Mouse (Mus musculus) liver, adult 2 months (tissue): ENCODE measurements around the gene Gm9573. TPM values are rescaled to one million over a fixed set of nuclear protein-coding genes. Genes with fewer than 3 reads are reported as not detected.

Source experiments
- DNase-seq: peaks from one replicate; pipeline ENCODE4 v3.0.0-alpha.2; 2011; ENCODE audit warnings: low read depth, low spot score; ENCODE audit errors: extremely low read depth
- H3K27ac ChIP-seq: fragments of 200-500 bp; replicated peaks from 2 replicates; pipeline ENCODE4 v1.5.1; 2012; ENCODE audit warnings: low read depth, mild to moderate bottlenecking, control low read depth, inconsistent platforms, low read length; ENCODE audit not compliant: insufficient read depth
- H3K27me3 ChIP-seq: fragments of 200-500 bp; 2 replicates; pipeline ENCODE4 v1.6.1; 2012; ENCODE audit warnings: mild to moderate bottlenecking, moderate library complexity, low read length, inconsistent platforms; ENCODE audit not compliant: control insufficient read depth, insufficient read depth
- H3K36me3 ChIP-seq: fragments of 200-500 bp; 2 replicates; pipeline ENCODE4 v1.6.1; 2012; ENCODE audit warnings: low read length, inconsistent platforms; ENCODE audit not compliant: control insufficient read depth, insufficient read depth
- H3K4me1 ChIP-seq: fragments of 200-500 bp; 2 replicates; pipeline ENCODE4 v1.6.1; 2011; ENCODE audit warnings: low read length; ENCODE audit not compliant: control insufficient read depth, insufficient read depth
- H3K4me3 ChIP-seq: fragments of 200-500 bp; 2 replicates; pipeline ENCODE4 v1.5.1; 2011; ENCODE audit warnings: low read depth, mild to moderate bottlenecking, control low read depth, low read length, moderate library complexity; ENCODE audit not compliant: insufficient read depth
- H3K79me2 ChIP-seq: fragments of 200-500 bp; 2 replicates; pipeline ENCODE4 v1.6.1; 2012; ENCODE audit warnings: inconsistent platforms, mild to moderate bottlenecking, low read length, moderate library complexity; ENCODE audit not compliant: control insufficient read depth, insufficient read depth
- H3K9ac ChIP-seq: fragments of 200-500 bp; 2 replicates; pipeline ENCODE4 v1.6.1; 2012; ENCODE audit warnings: low read depth, mild to moderate bottlenecking, control low read depth, inconsistent platforms, low read length
- CTCF ChIP-seq: fragments of 200-500 bp; IDR thresholded peaks from 2 replicates; pipeline ENCODE4 v1.5.1; 2011; ENCODE audit warnings: low read depth, low read length, control low read depth
- POLR2A ChIP-seq: fragments of 200-500 bp; IDR thresholded peaks from 2 replicates; pipeline ENCODE4 v1.6.1; 2011; ENCODE audit warnings: low read length, control low read depth; ENCODE audit not compliant: insufficient read depth; ENCODE audit errors: extremely low read depth
- WGBS: fragments of 180-500 bp; shearing (Covaris S2); methylation state at CpG from one replicate; pipeline ENCODE4 v1.1.7; 2018; 5-methylcytosine and 5-hydroxymethylcytosine counted together
- polyA plus RNA-seq: library from polyadenylated mRNA; depleted of rRNA; stranded (reverse); fragments of >200 nt; gene quantifications from 2 replicates; pipeline ENCODE4 v1.2.3, GENCODE M21; 2012
- total RNA-seq: library from RNA; depleted of rRNA; stranded (reverse); fragments of >200 nt; gene quantifications from 2 replicates; pipeline ENCODE4 v1.2.3, GENCODE M21; 2014

Gm9573 gene
- total and polyA plus RNA-seq, 2 experiments, result not detected

DNA sequence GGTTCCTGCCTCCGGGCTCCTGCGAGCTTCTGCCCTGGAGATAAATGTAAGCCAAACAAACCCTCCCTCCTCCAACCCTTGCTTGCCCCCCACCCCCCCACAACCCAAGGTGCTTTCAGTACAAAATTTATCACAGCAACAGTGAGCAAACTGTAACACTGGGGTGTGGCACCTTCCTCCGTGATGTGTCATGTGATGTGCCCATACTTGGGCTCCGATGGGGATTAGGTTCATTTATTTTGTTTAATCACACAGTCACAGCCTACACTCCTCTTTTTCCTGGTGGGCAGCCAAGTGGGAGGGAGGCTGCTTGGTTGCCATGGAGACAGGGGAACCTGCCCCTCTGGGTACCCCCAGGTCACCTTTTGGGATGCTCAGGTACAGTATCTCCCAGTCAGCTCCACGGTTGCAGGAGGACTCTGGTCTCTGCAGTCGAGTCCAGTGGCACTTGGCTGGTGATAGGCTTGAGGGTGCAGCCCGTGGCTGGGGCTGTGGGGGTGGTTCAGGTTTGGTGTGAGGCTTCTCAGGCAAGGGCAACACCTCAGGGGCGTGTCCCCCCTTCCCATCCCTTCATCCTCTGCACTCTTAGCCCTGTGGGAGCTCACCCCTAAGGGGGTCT lies 24.6 kb downstream of the Gm9573 start:
- Histone ChIP-seq H3K4me1 (no peaks in the 10 kb centered on the region), H3K4me3 (no peak overlapping the region), H3K36me3 (no peaks in the 10 kb centered on the region), H3K27ac (no peak overlapping the region), H3K27me3 (no peaks in the 10 kb centered on the region), H3K9ac (no peak overlapping the region), H3K79me2 (no peaks in the 10 kb centered on the region)
- DNase-seq, result no peak
- WGBS, result 35% methylated on average over 8 of the region's 8 CpGs
- TF ChIP-seq POLR2A (no peak), CTCF (no peak)

DNA sequence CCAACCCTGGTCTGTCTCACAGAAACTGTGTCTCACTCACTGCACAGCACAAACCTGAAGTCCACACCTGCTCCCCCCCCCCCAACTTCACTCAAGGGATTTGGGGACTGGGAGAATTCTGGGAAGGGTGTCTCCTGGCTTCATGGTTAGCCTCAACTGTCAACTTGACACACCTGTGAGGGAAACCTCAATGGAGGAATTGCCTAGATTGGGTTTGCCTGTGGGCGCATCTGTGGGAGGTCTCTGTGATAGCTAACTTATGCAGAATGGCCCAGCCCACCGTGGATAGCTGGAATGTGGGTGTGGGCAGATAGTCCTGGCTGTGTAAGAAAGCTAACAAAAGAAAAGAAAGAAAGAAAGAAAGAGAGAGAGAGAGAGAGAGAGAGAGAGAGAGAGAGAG lies 25.2 kb downstream of the Gm9573 start, which contains the start of gene Sfta2:
TSS of gene Sfta2 (plus strand) at position 301 of the 400 bp plus-strand sequence.
- WGBS, result 46% methylated on average over 2 of the region's 2 CpGs
- no peak for DNase-seq

DNA sequence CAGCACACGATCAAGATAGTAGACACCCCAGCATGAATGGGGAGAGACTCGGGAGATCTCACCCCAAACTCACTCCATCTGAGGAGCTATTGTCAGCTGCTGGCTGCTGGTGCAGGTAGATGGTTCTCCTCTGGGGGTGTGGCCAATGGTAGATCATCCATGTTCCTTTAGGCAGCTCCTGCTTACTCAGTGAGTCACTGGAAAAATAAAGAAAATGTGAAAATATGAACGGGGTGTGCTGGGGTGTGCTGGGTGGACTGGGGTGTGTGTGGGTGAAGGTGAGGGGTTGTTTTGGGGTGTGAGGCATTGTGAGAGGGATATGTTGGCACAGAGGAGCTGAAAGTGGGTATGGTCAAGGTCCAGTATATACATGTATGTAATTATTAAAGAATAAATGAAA lies 29.0 kb downstream of the Gm9573 start:
- Histone ChIP-seq H3K4me1 (no peaks in the 10 kb centered on the region), H3K9ac (no peak overlapping the region), H3K27ac (no peak overlapping the region), H3K79me2 (no peaks in the 10 kb centered on the region), H3K4me3 (no peak overlapping the region), H3K27me3 (no peaks in the 10 kb centered on the region), H3K36me3 (no peaks in the 10 kb centered on the region)
- TF ChIP-seq CTCF, result no peak
- no peak for TF ChIP-seq POLR2A
- 94% methylated on average over 3 of the region's 3 CpGs for WGBS
- DNase-seq, result no peak

More for the DNA sequence above, 25.2 kb downstream of the Gm9573 start, which contains the start of gene Sfta2:
- TF ChIP-seq CTCF (no peak), POLR2A (no peak)
- Histone ChIP-seq H3K9ac (no peak within 1 kb of the TSS), H3K27me3 (no peaks in the 10 kb centered on the region), H3K4me3 (no peak within 1 kb of the TSS), H3K4me1 (no peaks in the 10 kb centered on the region), H3K27ac (no peak within 1 kb of the TSS), H3K79me2 (no peaks in the 10 kb centered on the region), H3K36me3 (no peaks in the 10 kb centered on the region)

DNA sequence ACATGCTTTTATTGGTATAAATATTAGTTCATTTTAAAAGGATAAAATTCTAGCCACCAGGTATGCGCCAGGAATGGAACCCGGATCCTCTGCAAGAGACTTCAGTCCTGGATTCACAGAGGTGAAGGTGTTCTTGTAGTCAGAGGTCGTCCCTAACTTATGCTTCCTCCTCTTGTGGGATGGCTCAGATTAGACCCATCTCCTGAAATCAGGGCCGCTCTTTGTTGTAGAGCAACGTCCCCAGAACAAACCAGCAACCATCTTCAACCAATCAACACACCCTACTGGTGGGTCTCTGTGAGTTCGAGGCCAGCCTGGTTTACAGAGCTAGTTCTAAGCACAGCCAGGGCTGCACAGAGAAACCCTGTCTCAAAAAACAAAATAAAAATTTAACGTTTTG lies 32.0 kb downstream of the Gm9573 start:
- H3K9ac ChIP-seq, result no peak overlapping the region
- no peaks in the 10 kb centered on the region for H3K27me3 ChIP-seq
- no peaks in the 10 kb centered on the region for H3K79me2 ChIP-seq
- no peak overlapping the region for H3K4me3 ChIP-seq
- DNase-seq, result no peak
- H3K4me1 ChIP-seq, result no peaks in the 10 kb centered on the region
- no peaks in the 10 kb centered on the region for H3K36me3 ChIP-seq
- WGBS, result 77% methylated on average over 7 of the region's 7 CpGs
- no peak overlapping the region for H3K27ac ChIP-seq
- TF ChIP-seq POLR2A, result no peak
- no peak for TF ChIP-seq CTCF

DNA sequence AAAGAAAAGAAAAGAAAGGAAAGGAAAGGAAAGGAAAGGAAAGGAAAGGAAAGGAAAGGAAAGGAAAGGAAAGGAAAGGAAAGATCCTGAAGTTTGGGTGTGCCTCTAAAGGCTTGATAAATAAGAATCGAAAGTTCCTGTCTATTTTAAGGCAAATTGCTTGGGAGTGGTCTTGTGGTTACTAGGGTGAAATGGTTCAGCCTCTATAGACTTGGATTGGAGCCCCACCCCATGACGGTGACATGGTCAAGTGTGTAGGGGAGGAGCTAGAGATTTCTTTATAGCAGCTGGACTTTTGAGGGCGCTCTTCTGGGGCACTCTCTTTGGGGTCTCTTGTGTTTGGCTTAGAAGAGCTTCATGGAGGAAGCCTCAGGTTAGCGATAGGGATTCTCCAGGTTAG lies 32.7 kb downstream of the Gm9573 start:
- Histone ChIP-seq H3K36me3 (no peaks in the 10 kb centered on the region), H3K4me3 (no peak overlapping the region), H3K4me1 (no peaks in the 10 kb centered on the region), H3K79me2 (no peaks in the 10 kb centered on the region), H3K27me3 (no peaks in the 10 kb centered on the region), H3K9ac (no peak overlapping the region), H3K27ac (no peak overlapping the region)
- DNase-seq, result no peak
- WGBS, result 35% methylated on average over 4 of the region's 4 CpGs
- TF ChIP-seq POLR2A, result no peak
- no peak for TF ChIP-seq CTCF

DNA sequence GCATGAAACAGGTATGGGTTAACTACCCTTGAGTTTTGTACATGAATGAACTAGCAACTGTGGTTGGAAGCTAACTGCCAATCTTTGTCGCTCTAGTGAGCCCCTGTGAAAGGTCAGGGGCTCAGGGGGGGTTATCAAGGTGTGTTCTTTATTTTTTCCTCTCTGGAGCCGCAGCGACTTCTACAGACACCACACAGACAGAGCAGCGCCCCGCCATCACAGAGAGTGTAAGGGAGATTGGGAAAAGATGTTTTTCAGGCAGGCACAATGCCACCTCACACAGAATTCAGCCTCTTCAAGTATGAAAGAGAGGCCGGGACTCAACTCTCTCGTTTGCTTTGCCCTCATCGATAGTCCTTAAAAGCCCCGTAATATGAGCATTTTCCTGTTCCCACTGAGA lies 34.3 kb downstream of the Gm9573 start:
- Histone ChIP-seq H3K27me3 (no peaks in the 10 kb centered on the region), H3K27ac (no peak overlapping the region), H3K36me3 (no peaks in the 10 kb centered on the region), H3K4me1 (no peaks in the 10 kb centered on the region), H3K9ac (no peak overlapping the region), H3K4me3 (no peak overlapping the region), H3K79me2 (no peaks in the 10 kb centered on the region)
- no peak for DNase-seq
- WGBS, result 82% methylated on average over 9 of the region's 9 CpGs
- TF ChIP-seq CTCF (no peak), POLR2A (no peak)
